Mouse (Mus musculus): ENCODE data around the gene Tspo.

Gene Tspo

GRCm38 (mm10) chr15:83590841-83591240 is 27.4 kb downstream of the Tspo start:
- DNase-seq = no peak

DNA sequence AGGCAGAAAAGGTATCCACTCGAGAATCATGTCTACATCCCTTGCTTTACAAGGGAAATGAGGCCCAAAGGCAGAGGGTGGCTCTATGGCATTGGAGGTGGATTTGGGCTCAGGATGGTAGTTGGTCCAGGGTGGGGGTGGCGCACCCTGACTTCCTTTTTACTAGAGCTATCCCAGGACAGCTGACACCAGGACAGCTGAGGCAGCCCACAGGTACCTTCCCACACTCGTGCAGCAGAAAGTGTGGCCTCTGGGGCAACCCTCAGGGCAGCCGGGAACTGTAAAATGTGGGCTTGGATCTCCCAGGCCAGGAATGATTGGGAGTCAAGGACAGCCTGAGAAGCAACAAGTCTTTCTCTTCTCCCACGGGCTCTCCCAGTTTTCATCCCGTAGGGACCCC is 28.4 kb downstream of the Tspo start:
- DNase-seq = no peak

- DNase-seq = no peak
Observed at GRCm38 (mm10) chr15:83592260-83593188, 29.1 kb downstream of the Tspo start.

- DNase-seq = no peak
Observed at GRCm38 (mm10) chr15:83593189-83593585, 29.8 kb downstream of the Tspo start.

GRCm38 (mm10) chr15:83593702-83594512 is 30.5 kb downstream of the Tspo start:
- DNase-seq = peak; percentile 43

- peak; percentile 94 for DNase-seq
Observed at GRCm38 (mm10) chr15:83594513-83595363, 31.3 kb downstream of the Tspo start, which contains the start of gene Ttll12. Gene Ttll12 (minus strand): TSS chr15:83595157.

DNA sequence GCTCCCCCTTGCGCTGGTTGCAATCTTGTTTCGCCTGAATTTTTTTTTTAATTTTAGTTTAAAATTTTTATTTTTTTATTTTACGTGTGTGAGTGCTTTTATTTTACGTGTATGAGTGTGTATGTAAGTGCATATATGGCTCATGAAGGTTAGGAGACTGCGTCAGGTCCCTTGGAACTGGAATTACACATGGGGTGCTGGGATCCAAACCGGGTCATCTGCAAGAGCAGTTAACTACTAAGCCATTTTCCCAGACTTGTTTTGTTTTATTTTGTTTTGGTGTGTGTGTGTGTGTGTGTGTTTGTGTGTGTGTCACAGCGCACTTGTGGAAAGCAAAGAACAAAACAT is 31.9 kb downstream of the Tspo start:
- DNase-seq = no peak

GRCm38 (mm10) chr15:83596833-83597232 is 33.4 kb downstream of the Tspo start:
- no peak for DNase-seq

GRCm38 (mm10) chr15:83601185-83601584 is 37.8 kb downstream of the Tspo start:
- peak; percentile 72 for DNase-seq

DNA sequence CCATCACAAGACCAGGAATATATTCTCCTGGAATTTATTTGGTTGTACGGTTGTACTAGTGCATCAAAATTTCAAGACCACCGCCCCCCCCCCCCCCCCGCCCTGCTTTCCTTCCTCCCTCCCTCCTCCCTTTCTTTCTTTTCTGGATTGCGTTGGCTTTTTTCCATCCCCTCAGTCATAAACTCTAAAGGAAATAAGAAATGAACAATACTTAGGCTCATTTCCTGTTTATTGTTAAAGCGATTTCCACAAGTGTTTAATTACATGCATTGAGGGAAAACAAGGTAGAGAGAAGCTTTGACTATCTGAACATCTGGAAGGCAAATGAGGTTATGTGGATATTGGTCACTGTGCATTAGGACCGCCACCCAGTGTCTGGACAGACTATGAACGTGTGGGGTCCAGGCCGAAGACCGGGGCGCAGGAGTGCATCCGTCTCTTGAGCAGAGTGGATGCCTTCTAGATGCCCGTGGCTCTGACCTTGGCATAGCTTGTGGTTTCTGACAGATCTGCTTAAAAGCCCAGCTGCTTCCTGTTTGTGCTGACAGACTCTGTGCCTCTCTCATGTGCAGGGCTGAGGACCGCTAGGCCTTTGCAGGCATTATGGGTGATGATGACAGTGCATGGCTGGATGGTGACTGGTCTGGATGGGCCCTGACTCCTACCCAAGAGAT is 39.1 kb downstream of the Tspo start:
- peak; percentile 85 for DNase-seq

DNA sequence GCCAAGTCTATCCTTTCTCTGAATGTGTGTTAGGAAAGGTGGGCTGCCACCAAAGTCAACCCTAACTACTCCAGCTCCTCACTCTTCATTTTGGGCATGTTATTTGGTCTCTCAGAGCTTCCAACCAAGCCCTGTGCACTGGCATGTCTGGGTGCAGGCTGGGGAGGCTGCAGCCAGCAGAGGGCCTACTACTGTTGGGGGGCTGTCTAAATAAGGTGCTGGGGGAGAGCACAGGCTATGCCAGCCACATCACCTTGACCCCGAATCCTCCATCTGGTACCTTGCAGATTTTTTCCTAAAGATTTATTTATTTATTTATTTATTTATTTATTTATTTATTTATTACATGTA is 39.6 kb downstream of the Tspo start:
- DNase-seq = peak; percentile 79

DNA sequence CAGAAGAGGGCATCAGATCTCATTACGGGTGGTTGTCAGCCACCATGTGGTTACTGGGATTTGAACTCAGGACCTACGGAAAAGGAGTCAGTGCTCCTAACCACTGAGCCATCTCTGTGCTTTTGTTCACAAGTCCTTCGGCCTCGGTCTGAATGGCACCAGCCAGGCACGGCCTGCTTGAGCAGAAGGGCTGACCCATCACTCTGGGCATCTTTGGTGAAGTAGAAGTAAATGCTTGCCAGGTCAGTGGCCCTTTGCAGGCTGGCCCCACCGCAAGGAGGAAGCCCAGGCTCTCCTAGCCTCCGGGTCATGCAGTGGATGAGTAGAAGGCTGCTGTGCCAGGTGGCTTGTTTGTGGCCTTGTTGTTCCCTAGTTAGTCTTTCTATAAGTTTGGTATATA is 40.0 kb downstream of the Tspo start:
- peak; percentile 50 for DNase-seq

DNA sequence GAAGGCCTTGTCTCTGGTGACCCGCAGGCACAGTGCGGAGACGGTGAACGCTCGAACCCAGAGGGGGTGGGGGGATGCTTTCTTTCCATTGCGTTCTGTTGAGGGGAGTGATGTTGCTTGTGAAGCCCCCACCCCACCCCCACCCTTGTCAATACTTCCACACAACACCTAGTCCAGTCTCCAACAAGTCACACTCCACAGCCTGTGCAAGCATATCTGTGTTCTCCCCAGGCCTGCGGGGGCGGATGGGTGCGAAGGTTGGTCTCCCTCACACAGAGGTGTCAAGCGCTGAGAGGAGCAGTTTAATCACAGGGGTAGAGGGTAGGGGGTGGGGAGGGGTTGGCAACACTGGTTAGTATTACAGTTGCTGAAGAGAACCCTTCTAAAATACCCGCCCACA is 42.8 kb downstream of the Tspo start:
- no peak for DNase-seq

DNA sequence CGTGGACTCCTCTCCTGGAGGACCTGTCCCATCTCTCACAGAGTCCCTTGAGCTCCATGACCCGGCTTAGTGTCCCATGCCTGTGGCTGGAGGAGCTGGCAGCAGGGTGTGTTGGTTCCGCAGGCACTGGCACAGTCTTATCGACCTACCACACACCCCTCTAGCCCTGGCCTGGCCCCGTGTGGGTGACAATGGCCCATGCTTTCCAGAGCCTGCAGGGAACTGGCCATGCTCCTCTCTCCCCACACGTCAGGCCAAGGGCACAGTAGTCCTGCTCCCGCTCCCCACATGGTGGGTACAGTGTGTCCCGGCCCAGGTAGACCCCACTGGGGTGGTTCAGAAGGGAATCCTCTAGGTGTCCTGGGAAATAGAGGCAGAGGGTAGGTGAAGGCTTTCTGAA is 43.3 kb downstream of the Tspo start:
- no peak for DNase-seq

- DNase-seq = peak; percentile 82
Observed at GRCm38 (mm10) chr15:83607115-83607802, 43.9 kb downstream of the Tspo start.

- DNase-seq = no peak
Observed at GRCm38 (mm10) chr15:83615245-83615644, 51.9 kb downstream of the Tspo start.
